Comparison of ENCODE assay signal across 8 mouse cellular contexts in the genomic region with DNA sequence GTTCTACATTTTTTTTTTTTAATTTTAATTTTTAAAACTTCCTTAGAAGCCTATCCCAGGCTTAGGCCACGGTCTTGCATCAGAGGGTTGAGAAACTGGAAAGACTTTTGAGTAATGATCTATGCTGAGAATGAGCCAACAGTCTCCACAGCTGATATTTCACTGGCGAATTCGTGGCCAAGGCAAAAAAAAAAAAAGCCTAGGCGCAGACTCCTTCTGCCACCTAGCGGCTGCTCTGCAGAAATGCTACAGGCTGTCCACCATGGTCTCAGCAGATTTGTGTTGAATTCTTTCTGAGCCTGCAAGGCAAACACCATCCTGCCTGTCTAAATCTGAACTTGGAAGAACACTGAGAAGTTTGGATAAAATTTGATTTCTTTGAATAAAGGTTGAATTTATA.
DNase-seq lines count a peak whose midpoint lies in the region; ATAC-seq and TF ChIP-seq lines count a peak whose summit lies in the region.

No protein-coding gene starts in this region.

- ATAC-seq in G1E (ENCODE audit: extremely low read depth, insufficient number of reproducible peaks, low FRiP score, poor library complexity, severe bottlenecking), result no peak
- ATAC-seq in granulocyte monocyte progenitor cell, adult 5-6 weeks (replicated peaks; ENCODE audit: poor library complexity, severe bottlenecking), result peak; percentile 86
- peak; percentile 45; the same call in 1 of the 2 replicates for ATAC-seq in midbrain, embryonic 15.5 days (replicated peaks)

- H3K36me3 ChIP-seq in G1E (replicated peaks), result no peaks in the 10 kb centered on the region
- no peaks in the 10 kb centered on the region for H3K36me3 ChIP-seq in midbrain, embryonic 15.5 days (replicated peaks)

- no peak overlapping the region for H3K4me3 ChIP-seq in G1E (ENCODE audit: low read depth, low read length)
- no peak overlapping the region for H3K4me3 ChIP-seq in midbrain, embryonic 15.5 days

- TF ChIP-seq CTCF in G1E (IDR thresholded peaks at IDR 0.05; ENCODE audit: low read depth, low read length), result no peak

- H3K27ac ChIP-seq in midbrain, embryonic 15.5 days, result no peak overlapping the region

- no peak overlapping the region for H3K9ac ChIP-seq in midbrain, embryonic 15.5 days

- no peak overlapping the region for H3K4me2 ChIP-seq in midbrain, embryonic 15.5 days

- H3K9me3 ChIP-seq in G1E (replicated peaks), result no peaks in the 10 kb centered on the region
- no peaks in the 10 kb centered on the region for H3K9me3 ChIP-seq in midbrain, embryonic 15.5 days

- no peaks in the 10 kb centered on the region for H3K27me3 ChIP-seq in G1E (ENCODE audit: insufficient read depth, low read length)
- no peaks in the 10 kb centered on the region for H3K27me3 ChIP-seq in midbrain, embryonic 15.5 days (replicated peaks)

- DNase-seq in layer of hippocampus, postnatal 36 days, result peak; percentile 22 to 23
- DNase-seq in layer of hippocampus, adult 9-11 months, result no peak
- peak; percentile 2 for DNase-seq in G1E (ENCODE audit: low spot score)
- peak; percentile 65 to 66 for DNase-seq in cerebellum, postnatal 14 days
- DNase-seq in kidney, postnatal 4 days, result peak; percentile 49 to 54
- peak; percentile 53 for DNase-seq in testis, postnatal 10 days (ENCODE audit: low spot score)

- WGBS in midbrain, embryonic 15.5 days, result 3% methylated on average over 5 of the region's 5 CpGs

- H3K4me1 ChIP-seq in G1E (ENCODE audit: insufficient read depth, low read depth, low read length), result no peaks in the 10 kb centered on the region
- H3K4me1 ChIP-seq in midbrain, embryonic 15.5 days, result no peaks in the 10 kb centered on the region
